Mouse (Mus musculus) olfactory bulb, adult 2 months (tissue): ENCODE measurements around the gene Psma5.

Experiments used
- CTCF ChIP-seq: fragments of 200-500 bp; IDR thresholded peaks from 2 replicates; pipeline ENCODE4 v1.5.1; 2012; ENCODE audit warnings: low read depth, mild to moderate bottlenecking, low read length, moderate library complexity; ENCODE audit not compliant: insufficient read depth
- POLR2A ChIP-seq: fragments of 200-500 bp; IDR thresholded peaks from 2 replicates; pipeline ENCODE4 v1.6.1; 2012; ENCODE audit warnings: mild to moderate bottlenecking, low read depth, low read length, moderate library complexity; ENCODE audit not compliant: insufficient read depth

DNA sequence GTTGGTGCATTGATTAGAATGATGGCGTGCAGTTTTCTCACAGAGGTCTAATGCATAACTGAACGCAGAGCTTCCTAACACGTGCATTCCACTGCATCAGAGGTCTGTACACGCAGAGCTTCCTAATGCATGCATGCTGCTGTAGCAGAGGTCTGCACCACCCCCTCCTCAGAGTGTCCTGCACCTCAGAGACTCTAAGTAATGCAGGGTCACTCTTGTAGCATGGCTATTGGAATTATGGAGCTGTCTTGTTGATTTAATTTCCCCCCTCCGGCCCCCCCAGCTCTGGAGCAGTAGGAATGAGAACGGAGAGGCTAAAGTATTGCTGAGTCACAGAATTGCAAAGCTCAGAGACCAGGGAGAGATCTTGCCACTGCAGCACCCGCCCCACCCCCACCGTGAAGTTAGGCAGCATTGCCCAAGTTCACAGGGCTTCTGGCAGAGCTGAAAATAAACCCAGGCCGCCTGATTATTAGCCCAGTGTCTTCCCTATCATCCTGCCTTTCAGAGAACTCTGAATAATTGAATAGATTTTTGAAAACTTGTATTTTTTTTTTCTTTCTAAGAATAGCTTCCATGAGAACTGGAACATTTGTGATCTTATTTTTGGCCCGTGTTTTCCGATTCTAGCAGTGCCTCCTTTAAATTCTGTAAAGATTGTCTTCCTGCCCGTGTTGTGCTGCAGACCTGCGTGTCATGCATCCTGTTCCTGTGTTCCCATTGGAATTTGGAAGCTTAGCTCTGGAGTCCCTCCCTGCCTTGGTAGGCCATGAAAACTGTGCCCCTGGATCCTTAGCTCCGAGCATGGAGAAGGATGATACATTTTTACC lies 39.7 kb downstream of the Psma5 start:
- TF ChIP-seq CTCF = no peak
- TF ChIP-seq POLR2A = no peak
